Mouse (Mus musculus) lung, embryonic 16.5 days (tissue): Measurements from ENCODE around the gene Fam217b. TPM values are rescaled to one million over a fixed set of nuclear protein-coding genes. Genes with fewer than 3 reads are reported as not detected.

Experiments used
- ATAC-seq: fragments of 200-750 bp; cut with Nextera tagmentation; 2 replicates; pipeline ENCODE4 v1.8.0; 2017; ENCODE audit warnings: low read depth, mild to moderate bottlenecking, moderate library complexity
- H3K27ac ChIP-seq: fragments of 300-500 bp; sonication (generic); 2 replicates; pipeline ENCODE4 v1.5.1; 2014; ENCODE audit warnings: mild to moderate bottlenecking, control low read depth, low read length
- H3K27me3 ChIP-seq: fragments of 300-500 bp; sonication (generic); 2 replicates; pipeline ENCODE4 v1.6.1; 2014; ENCODE audit warnings: low read depth, low read length, mixed read lengths; ENCODE audit not compliant: control insufficient read depth, insufficient read depth
- H3K36me3 ChIP-seq: fragments of 300-500 bp; sonication (generic); 2 replicates; pipeline ENCODE4 v1.6.1; 2014; ENCODE audit warnings: low read length; ENCODE audit not compliant: control insufficient read depth, insufficient read depth
- H3K4me1 ChIP-seq: fragments of 300-500 bp; sonication (generic); replicated peaks from 2 replicates; pipeline ENCODE4 v1.6.1; 2014; ENCODE audit warnings: low read length, mixed read lengths; ENCODE audit not compliant: control insufficient read depth, insufficient read depth
- H3K4me2 ChIP-seq: fragments of 300-500 bp; sonication (generic); 2 replicates; pipeline ENCODE4 v1.6.1; 2014; ENCODE audit warnings: low read depth, low read length, control low read depth
- H3K4me3 ChIP-seq: fragments of 300-500 bp; sonication (generic); 2 replicates; pipeline ENCODE4 v1.5.1; 2014; ENCODE audit warnings: mild to moderate bottlenecking, low read length, control low read depth
- H3K9ac ChIP-seq: fragments of 300-500 bp; sonication (generic); 2 replicates; pipeline ENCODE4 v1.6.1; 2014; ENCODE audit warnings: low read length, control low read depth
- H3K9me3 ChIP-seq: fragments of 300-500 bp; sonication (generic); 2 replicates; pipeline ENCODE4 v1.6.1; 2016; ENCODE audit warnings: low read length; ENCODE audit not compliant: control insufficient read depth
- WGBS: fragments of 180-500 bp; shearing (Covaris S2); extraction: QIAGEN DNeasy Blood & Tissue Kit; methylation state at CpG from one replicate; pipeline ENCODE4 v1.1.7; 2014; 5-methylcytosine and 5-hydroxymethylcytosine counted together
- polyA plus RNA-seq: library from polyadenylated mRNA; unstranded; fragments of >200 nt; fragmentation: Nextera tagmentation; extraction: Ambion mirVana; gene quantifications from 2 replicates; pipeline ENCODE4 v1.2.1, GENCODE M21; 2015

The Fam217b gene
- 2.8 and 3.2 TPM in 2 replicates for polyA plus RNA-seq

DNA sequence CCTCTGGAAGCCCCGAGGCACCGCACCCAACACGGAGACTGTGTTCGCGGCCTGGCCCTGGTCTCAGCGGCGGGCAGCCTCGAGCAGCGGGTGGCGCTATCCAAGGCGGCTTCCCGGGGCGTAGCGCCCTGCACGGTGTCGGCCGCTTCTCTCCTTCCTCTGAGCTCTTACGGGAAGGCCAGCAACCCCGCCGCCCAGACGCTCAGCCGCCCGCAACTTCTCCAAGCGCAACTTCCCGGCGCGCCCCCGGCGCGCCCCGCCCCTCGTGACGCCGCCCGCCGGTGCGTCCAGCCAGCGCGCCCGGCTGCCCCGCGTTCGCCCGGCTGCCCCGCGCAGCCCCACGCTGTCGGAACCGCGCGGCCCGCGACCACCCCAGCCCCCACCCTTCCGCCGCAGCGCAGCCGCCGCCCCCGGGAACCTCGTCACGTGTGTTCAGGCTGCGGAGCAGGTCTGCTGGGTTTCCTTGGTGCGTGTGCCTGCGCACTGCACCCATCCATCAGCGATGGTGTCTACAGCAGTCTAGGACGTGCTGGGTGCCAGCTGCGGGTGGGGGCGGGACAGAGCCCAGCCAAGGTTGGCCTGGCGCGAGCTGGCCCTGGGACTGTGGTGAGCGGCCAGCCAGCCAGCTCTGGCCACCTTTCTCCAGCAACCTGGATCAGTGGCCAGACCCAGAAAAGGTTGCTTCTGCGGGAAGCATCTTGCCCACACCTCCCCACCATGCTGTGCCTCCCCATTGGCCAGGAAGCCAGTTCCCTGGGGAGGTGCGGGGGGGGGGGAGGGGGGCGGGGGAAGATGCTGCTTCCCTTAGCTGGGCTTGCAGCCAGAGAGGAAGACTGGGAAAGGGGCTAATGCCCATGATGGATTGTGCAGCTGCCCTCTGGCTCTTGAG lies at the start of gene Fam217b, which contains the start of gene Ppp1r3d:
Gene Fam217b, plus strand, starts transcription at position 264 of the 889 bp plus-strand sequence.
Gene Ppp1r3d, minus strand, starts transcription at position 212 of the 889 bp plus-strand sequence.
- Histone ChIP-seq H3K36me3 (peaks cover 4% of the 10 kb centered on the region; the same call in 1 of the 2 replicates), H3K9ac (peak within 1 kb of the TSS; percentile 71), H3K27ac (peak within 1 kb of the TSS; percentile 18), H3K4me2 (peak within 1 kb of the TSS; percentile 87), H3K4me1 (peaks cover 28% of the 10 kb centered on the region), H3K27me3 (peaks cover 9% of the 10 kb centered on the region), H3K9me3 (0 out of 2 replicates have a peak, but pooled peaks cover 3% of the 10 kb centered on the region), H3K4me3 (peak within 1 kb of the TSS; percentile 72)
- peak; percentile 70 for ATAC-seq
- WGBS = under 1% methylated on average over 53 of the region's 74 CpGs

DNA sequence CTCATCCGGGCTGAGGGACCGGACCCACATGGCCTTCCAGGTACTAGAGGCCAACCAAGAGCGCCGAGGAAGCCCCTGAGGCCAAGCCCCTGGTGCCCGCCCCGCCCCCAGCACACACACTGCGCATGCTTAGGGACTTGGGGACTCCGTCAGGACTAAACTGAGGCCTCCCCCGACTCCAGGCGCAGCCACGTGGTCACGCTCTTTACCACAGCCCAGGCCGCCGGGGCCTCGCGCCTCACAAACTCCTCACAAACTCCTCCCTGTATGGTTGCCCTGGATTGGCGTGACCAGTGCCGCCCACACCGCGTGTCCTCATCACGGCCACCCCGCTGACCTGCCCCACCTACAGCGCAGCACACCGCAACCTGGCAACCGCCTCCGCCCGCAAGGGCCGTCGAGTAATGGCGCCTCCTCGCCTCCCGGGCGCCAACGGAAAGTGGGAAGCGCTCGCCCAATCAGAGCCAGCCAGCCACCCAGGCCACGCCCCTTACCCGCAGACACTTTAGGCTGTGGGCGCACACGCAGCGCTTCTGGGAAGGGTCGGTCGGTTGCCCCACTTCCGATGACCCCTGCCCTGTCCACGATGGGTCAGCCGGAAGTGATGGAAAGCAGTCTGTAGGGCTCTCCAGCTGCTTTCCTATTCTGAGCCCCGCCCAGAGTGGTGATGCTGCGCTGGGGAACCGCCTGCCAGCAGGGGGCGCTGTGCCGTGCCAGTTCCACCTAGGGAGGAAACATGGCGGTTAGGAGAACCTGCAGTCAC lies 7.1 kb upstream of the Fam217b start, which contains the start of gene Sycp2:
Gene Sycp2, minus strand, starts transcription at position 633 of the 763 bp plus-strand sequence.
- Histone ChIP-seq H3K27ac (no peak within 1 kb of the TSS), H3K4me3 (no peak within 1 kb of the TSS), H3K36me3 (no peaks in the 10 kb centered on the region), H3K27me3 (0 out of 2 replicates have a peak, but pooled peaks cover 3% of the 10 kb centered on the region), H3K9me3 (peaks cover 5% of the 10 kb centered on the region), H3K4me1 (0 out of 2 replicates have a peak, but pooled peaks cover 3% of the 10 kb centered on the region), H3K9ac (no peak within 1 kb of the TSS), H3K4me2 (no peak within 1 kb of the TSS)
- WGBS = 79% methylated on average over 52 of the region's 52 CpGs
- peak; percentile 36; the same call in 1 of the 2 replicates for ATAC-seq

DNA sequence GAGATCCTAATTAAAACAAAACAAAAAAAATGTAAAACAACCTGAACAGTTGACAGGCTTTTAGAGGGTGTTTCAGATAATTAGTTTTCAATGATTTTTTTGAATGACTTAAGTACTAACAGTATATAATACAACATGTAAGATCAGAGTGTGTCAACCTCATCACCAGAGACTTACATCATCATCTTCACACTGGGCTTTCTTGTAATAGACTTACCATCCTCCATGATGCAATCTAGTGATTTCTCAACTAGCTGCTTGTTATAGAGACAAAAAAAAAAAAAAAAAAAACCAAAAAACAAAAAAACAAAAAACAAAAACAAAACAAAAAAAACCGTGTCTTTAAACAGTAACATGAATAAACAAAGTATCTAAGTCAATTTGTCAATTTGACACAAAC lies 5.3 kb upstream of the Fam217b start:
- Histone ChIP-seq H3K9ac (no peak overlapping the region), H3K27ac (no peak overlapping the region), H3K9me3 (peaks cover 5% of the 10 kb centered on the region), H3K36me3 (no peaks in the 10 kb centered on the region), H3K4me2 (no peak overlapping the region), H3K27me3 (peaks cover 9% of the 10 kb centered on the region), H3K4me1 (peaks cover 16% of the 10 kb centered on the region), H3K4me3 (no peak overlapping the region)
- 26% methylated on average over 1 of the region's 1 CpGs for WGBS
- ATAC-seq = no peak

DNA sequence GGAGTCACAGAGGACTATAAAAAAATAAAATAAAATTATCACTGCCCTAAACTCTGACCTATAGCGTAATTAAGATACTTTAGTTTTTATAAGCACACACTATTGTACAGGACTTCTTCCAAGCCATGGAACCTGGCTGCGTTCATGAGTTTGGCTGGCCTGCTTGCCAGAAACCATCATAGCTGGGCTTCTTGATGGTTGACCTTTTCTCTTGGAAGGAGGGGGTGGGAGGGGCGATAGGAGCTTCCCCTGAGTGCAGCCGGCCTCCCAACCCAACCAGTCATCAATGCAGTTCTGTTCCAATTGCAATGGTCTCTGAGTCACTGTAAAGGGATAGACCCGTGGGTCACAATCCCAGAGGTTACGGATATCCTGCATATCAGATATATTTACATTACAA lies 4.0 kb upstream of the Fam217b start:
- no peak overlapping the region for H3K4me2 ChIP-seq
- peaks cover 5% of the 10 kb centered on the region for H3K9me3 ChIP-seq
- no peaks in the 10 kb centered on the region for H3K36me3 ChIP-seq
- peaks cover 23% of the 10 kb centered on the region for H3K4me1 ChIP-seq
- no peak overlapping the region for H3K9ac ChIP-seq
- ATAC-seq = no peak
- WGBS = 67% methylated on average over 6 of the region's 6 CpGs
- no peak overlapping the region for H3K4me3 ChIP-seq
- H3K27me3 ChIP-seq = peaks cover 9% of the 10 kb centered on the region
- H3K27ac ChIP-seq = no peak overlapping the region

DNA sequence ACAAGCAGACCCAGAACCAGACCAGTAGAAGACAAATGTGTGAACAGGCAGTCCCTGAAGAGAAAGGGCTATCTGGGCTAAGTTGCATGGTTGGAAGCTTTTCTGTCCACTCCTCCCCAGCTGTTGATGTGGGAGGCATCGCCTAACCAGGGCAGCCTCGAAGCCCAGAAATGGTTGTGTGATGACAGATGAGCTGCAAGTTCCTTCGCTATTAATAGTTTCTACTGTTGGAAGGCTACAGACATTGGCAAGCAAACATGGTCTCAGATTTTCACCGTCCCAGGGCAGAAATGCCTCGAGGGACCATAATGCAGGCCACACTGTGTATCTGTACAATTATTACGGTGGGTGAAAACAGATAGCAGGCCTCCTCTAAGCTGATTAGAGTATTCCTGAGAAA lies 1.7 kb upstream of the Fam217b start:
- WGBS = 36% methylated on average over 6 of the region's 6 CpGs
- H3K9ac ChIP-seq = no peak overlapping the region
- H3K4me3 ChIP-seq = no peak overlapping the region
- no peak overlapping the region for H3K4me2 ChIP-seq
- no peaks in the 10 kb centered on the region for H3K36me3 ChIP-seq
- ATAC-seq = peak; percentile 41
- peaks cover 9% of the 10 kb centered on the region for H3K27me3 ChIP-seq
- H3K27ac ChIP-seq = no peak overlapping the region
- peaks cover 28% of the 10 kb centered on the region for H3K4me1 ChIP-seq
- H3K9me3 ChIP-seq = peaks cover under 1% of the 10 kb centered on the region; the same call in 1 of the 2 replicates

DNA sequence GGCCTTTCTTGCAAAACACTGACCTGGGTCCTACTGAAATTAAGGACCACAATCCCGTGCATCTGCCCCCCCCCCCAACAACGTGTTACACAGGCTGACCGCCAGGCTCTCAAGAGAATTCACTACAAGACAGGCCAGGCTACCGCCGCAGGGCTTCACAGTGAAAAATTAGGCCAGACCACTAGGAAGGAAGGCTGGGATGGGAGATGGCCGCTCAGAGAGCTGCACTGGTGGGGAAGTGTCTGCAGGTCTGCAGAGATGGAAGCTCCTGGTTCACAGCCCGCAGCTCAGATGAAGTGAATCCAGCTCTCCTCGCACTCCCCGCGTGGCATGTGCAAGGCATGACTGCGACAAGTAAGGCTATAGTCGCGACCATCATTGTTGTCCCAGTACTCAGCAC lies 1.2 kb upstream of the Fam217b start:
- Histone ChIP-seq H3K27me3 (peaks cover 9% of the 10 kb centered on the region), H3K9ac (no peak overlapping the region), H3K27ac (no peak overlapping the region; the same call in 1 of the 2 replicates), H3K4me2 (peak overlapping the region; percentile 87), H3K36me3 (0 out of 2 replicates have a peak, but pooled peaks cover 1% of the 10 kb centered on the region), H3K9me3 (0 out of 2 replicates have a peak, but pooled peaks cover 1% of the 10 kb centered on the region), H3K4me3 (peak overlapping the region; percentile 72), H3K4me1 (peaks cover 28% of the 10 kb centered on the region)
- 52% methylated on average over 13 of the region's 13 CpGs for WGBS
- no peak for ATAC-seq

DNA sequence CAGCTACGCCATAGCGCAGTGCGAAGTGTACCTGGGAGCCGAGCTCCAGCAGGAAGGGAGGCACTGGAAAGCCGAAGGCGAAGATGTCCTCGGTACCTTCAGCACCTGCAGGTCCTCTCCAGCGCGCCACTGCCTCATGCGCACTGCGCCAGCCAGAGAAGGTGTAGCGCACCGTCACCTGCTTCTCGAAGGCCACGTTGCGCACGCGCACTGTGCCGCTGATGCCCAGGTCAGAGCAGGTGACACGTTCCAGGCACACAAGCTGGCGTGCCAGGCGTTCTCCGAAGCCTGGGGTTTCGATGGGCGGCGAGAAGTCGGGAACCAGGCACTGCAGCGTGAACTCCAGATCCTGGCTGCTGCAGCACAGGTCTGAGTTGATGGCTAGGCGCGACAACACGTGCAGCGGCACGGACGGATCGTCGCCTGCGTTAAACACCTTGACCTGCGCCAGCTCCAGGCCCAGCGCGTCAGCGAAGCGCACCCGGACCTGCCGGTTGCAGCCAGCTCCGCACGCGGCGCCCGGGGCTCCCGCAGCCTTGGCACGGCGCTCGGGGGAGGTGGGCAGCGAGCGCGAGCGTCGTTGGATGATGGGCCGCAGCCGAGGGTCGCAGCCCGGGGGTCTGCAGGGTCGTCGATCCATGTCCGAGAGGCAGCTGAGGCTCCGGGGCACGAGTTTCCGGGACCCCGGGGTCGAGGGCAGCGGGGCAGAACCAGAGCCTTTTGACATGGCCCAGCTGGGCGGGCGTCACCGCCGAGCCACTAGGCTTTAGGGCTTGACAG lies 653 bp upstream of the Fam217b start:
- H3K4me1 ChIP-seq = peaks cover 28% of the 10 kb centered on the region
- WGBS = 11% methylated on average over 73 of the region's 75 CpGs
- H3K4me3 ChIP-seq = peak overlapping the region; percentile 72
- peak overlapping the region; percentile 71 for H3K9ac ChIP-seq
- peak overlapping the region; percentile 87 for H3K4me2 ChIP-seq
- H3K27ac ChIP-seq = no peak overlapping the region; the same call in 1 of the 2 replicates
- H3K36me3 ChIP-seq = 0 out of 2 replicates have a peak, but pooled peaks cover 3% of the 10 kb centered on the region
- 0 out of 2 replicates have a peak, but pooled peaks cover 3% of the 10 kb centered on the region for H3K9me3 ChIP-seq
- ATAC-seq = 0 out of 2 replicates have a peak, but pooled peaks have one; percentile 0
- peaks cover 9% of the 10 kb centered on the region for H3K27me3 ChIP-seq

DNA sequence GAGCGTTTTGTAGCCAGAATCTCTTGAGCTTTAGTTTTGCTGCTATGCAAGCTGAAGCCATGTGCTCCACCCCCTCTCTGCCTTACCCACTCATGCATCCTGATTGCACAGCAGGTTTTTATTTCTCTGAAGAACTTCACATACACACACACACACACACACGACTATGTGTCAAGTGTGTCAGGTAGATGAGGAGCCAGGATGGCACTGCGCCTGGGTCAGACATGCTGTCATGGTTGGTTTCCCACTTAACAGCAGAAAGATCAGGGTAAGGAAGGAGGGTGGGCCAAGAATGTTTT lies 775 bp downstream of the Fam217b start:
- peaks cover 28% of the 10 kb centered on the region for H3K4me1 ChIP-seq
- peaks cover 4% of the 10 kb centered on the region; the same call in 1 of the 2 replicates for H3K36me3 ChIP-seq
- 25% methylated on average over 3 of the region's 3 CpGs for WGBS
- H3K4me3 ChIP-seq = peak overlapping the region; percentile 72
- peak overlapping the region; percentile 87 for H3K4me2 ChIP-seq
- peaks cover 9% of the 10 kb centered on the region for H3K27me3 ChIP-seq
- no peak overlapping the region for H3K27ac ChIP-seq
- no peak for ATAC-seq
- H3K9me3 ChIP-seq = 0 out of 2 replicates have a peak, but pooled peaks cover 3% of the 10 kb centered on the region
- no peak overlapping the region for H3K9ac ChIP-seq
